Mouse (Mus musculus) hindbrain, embryonic 14.5 days (tissue): ENCODE results near the gene Abcc4. TPM values are rescaled to one million over a fixed set of nuclear protein-coding genes. Genes with fewer than 3 reads are reported as not detected.

ENCODE experiments used
- ATAC-seq: fragments of 200-750 bp; cut with Nextera tagmentation; 2 replicates; pipeline ENCODE4 v1.8.0; 2017; ENCODE audit warnings: moderate number of reproducible peaks, mild to moderate bottlenecking, moderate TSS enrichment, moderate library complexity; ENCODE audit not compliant: low FRiP score
- DNase-seq: peaks from one replicate; pipeline ENCODE4 v3.0.0-alpha.2; 2015; ENCODE audit warnings: low spot score
- H3K27ac ChIP-seq: fragments of 300-500 bp; sonication (generic); 2 replicates; pipeline ENCODE4 v1.5.1; 2014; ENCODE audit warnings: mild to moderate bottlenecking, moderate library complexity
- H3K27me3 ChIP-seq: fragments of 300-500 bp; sonication (generic); 2 replicates; pipeline ENCODE4 v1.6.1; 2014; ENCODE audit warnings: mild to moderate bottlenecking, low read length, mixed read lengths; ENCODE audit not compliant: control insufficient read depth, insufficient read depth
- H3K36me3 ChIP-seq: fragments of 300-500 bp; sonication (generic); replicated peaks from 2 replicates; pipeline ENCODE4 v1.6.1; 2014; ENCODE audit not compliant: control insufficient read depth, insufficient read depth
- H3K4me1 ChIP-seq: fragments of 300-500 bp; sonication (generic); replicated peaks from 2 replicates; pipeline ENCODE4 v1.6.1; 2014; ENCODE audit warnings: antibody characterized with exemption, low read length, mixed read lengths; ENCODE audit not compliant: control insufficient read depth, insufficient read depth
- H3K4me2 ChIP-seq: fragments of 300-500 bp; sonication (generic); replicated peaks from 2 replicates; pipeline ENCODE4 v1.6.1; 2014; ENCODE audit warnings: mild to moderate bottlenecking, moderate library complexity
- H3K4me3 ChIP-seq: fragments of 300-500 bp; sonication (generic); replicated peaks from 2 replicates; pipeline ENCODE4 v1.5.1; 2014; ENCODE audit warnings: mild to moderate bottlenecking, low read length
- H3K9ac ChIP-seq: fragments of 300-500 bp; sonication (generic); 2 replicates; pipeline ENCODE4 v1.6.1; 2014
- H3K9me3 ChIP-seq: fragments of 300-500 bp; sonication (generic); 2 replicates; pipeline ENCODE4 v1.6.1; 2016; ENCODE audit warnings: low read length; ENCODE audit not compliant: control insufficient read depth
- WGBS: fragments of 180-500 bp; shearing (Covaris S2); extraction: QIAGEN DNeasy Blood & Tissue Kit; methylation state at CpG from one replicate; pipeline ENCODE4 v1.1.7; 2014; 5-methylcytosine and 5-hydroxymethylcytosine counted together
- polyA plus RNA-seq: library from polyadenylated mRNA; unstranded; fragments of >200 nt; fragmentation: Nextera tagmentation; extraction: Ambion mirVana; gene quantifications from 2 replicates; pipeline ENCODE4 v1.2.1, GENCODE M21; 2014

The Abcc4 gene
- polyA plus RNA-seq, 1 experiment from 2014 or later = 2.6 TPM

DNA sequence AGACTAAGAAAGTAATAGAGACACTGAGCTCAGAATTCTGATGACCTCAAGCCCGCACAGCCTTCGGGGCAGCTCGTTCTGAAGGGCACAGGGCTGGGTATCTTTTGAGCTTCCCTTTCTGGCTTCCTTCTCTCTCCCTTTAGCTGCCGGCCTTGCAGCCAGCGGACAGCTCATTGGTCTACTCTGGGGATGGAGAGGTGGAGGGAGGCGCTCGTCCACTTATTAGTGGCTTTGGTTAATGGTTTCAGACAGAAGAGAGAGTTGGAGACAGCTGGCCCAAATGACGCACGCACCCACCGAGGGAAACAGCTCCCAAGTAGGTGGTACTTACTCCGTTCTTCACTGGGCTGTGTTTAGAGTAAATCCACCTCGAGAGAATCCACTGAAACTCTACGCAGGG lies 214.7 kb downstream of the Abcc4 start:
- H3K4me3 ChIP-seq = no peak overlapping the region
- H3K27me3 ChIP-seq = no peaks in the 10 kb centered on the region
- WGBS = 21% methylated on average over 13 of the region's 13 CpGs
- ATAC-seq = no peak
- no peak overlapping the region for H3K9ac ChIP-seq
- H3K36me3 ChIP-seq = no peaks in the 10 kb centered on the region
- H3K9me3 ChIP-seq = no peaks in the 10 kb centered on the region
- peak overlapping the region; percentile 33 for H3K4me2 ChIP-seq
- no peak overlapping the region for H3K27ac ChIP-seq
- no peaks in the 10 kb centered on the region; the same call in 1 of the 2 replicates for H3K4me1 ChIP-seq
- DNase-seq = no peak

DNA sequence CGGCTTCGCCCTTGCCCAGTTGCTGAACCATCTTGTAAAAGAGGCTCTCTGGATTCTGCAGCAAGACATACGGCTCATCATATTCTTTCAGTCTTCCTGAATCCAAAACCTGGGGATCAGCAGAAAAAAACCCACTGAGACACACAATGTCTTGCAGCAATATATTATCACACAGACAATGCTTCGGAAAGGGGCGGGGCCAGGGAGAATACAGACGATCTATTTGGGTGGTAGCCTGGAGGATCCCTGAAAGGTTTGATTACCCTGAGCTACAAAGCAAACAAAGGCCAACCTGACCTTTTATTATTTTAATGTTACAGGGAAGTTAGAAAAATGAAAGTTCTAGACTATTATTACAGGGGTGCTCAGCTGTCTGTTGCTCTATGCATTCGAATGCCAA lies 215.5 kb downstream of the Abcc4 start:
- Histone ChIP-seq H3K9ac (no peak overlapping the region), H3K4me3 (no peak overlapping the region), H3K9me3 (no peaks in the 10 kb centered on the region), H3K4me1 (no peaks in the 10 kb centered on the region; the same call in 1 of the 2 replicates), H3K27ac (no peak overlapping the region), H3K27me3 (no peaks in the 10 kb centered on the region), H3K36me3 (no peaks in the 10 kb centered on the region), H3K4me2 (peak overlapping the region; percentile 33; the same call in 1 of the 2 replicates)
- DNase-seq (no peak), ATAC-seq (no peak)
- WGBS = 52% methylated on average over 7 of the region's 7 CpGs

DNA sequence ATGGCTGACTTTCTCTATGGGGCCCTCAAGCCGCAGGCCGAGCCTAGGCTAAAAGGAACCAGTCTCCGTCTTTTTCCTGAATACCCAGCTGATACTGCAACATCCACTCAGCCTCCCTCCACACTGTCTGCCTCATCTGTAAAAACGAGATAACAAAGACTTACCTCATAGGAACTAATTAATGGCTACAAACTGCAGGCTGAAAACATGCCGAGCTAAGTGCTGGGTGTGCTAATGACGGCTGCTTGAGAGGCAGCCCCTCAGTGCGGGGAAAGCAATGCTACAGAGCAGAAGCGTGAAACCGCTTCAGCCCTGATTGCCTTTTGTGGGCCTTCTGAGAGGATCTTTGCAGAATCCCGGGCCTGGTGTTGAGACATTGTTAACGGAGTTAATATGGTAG lies 219.7 kb downstream of the Abcc4 start:
- ATAC-seq (no peak), DNase-seq (no peak)
- Histone ChIP-seq H3K9ac (no peak overlapping the region), H3K27me3 (no peaks in the 10 kb centered on the region), H3K9me3 (no peaks in the 10 kb centered on the region), H3K4me2 (no peak overlapping the region), H3K4me3 (no peak overlapping the region), H3K36me3 (no peaks in the 10 kb centered on the region), H3K4me1 (no peaks in the 10 kb centered on the region; the same call in 1 of the 2 replicates), H3K27ac (no peak overlapping the region)
- 73% methylated on average over 11 of the region's 11 CpGs for WGBS

DNA sequence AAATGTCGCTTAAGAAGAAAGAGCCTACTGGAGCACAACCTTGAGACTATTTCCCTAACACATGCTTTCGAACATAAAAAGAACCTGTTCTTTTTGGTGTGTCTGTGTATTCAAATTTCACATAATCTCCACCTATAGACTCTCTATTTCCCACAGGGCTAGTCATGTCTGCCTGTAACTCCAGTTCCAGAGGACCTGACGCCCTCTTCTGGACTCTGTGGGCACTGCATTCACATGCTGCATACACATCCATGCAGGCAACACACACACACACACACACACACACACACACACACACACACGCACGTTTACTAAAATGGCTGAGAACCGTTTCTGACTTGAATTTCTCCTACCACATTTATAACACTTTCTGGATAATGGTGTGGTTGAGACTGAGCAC lies 220.4 kb downstream of the Abcc4 start:
- Histone ChIP-seq H3K4me1 (no peaks in the 10 kb centered on the region), H3K4me3 (no peak overlapping the region), H3K36me3 (no peaks in the 10 kb centered on the region), H3K27ac (no peak overlapping the region), H3K9me3 (no peaks in the 10 kb centered on the region), H3K4me2 (no peak overlapping the region), H3K27me3 (no peaks in the 10 kb centered on the region), H3K9ac (no peak overlapping the region)
- ATAC-seq = no peak
- DNase-seq = no peak
- WGBS = 93% methylated on average over 6 of the region's 6 CpGs

DNA sequence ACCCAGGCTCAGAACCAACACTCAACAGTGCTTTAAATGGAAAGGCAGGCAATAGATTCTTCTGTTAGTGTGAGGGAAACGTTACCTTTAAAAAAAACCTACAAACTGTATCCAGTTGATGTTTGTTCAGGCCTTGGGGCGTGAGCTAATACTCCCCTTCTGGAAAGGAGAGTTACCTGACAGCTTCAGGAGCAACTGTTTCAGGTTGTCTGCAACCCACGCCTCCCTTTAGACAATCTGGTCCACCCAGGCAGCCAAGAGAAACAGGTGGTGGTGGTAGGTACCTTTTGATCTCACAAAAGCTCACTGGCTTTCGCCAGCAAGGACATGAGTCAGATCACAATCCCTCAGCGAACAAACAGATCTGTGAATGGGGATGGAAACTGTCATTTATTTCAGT lies 223.7 kb downstream of the Abcc4 start:
- 94% methylated on average over 5 of the region's 5 CpGs for WGBS
- Histone ChIP-seq H3K4me3 (no peak overlapping the region), H3K27ac (no peak overlapping the region), H3K4me1 (no peaks in the 10 kb centered on the region), H3K27me3 (no peaks in the 10 kb centered on the region), H3K9me3 (no peaks in the 10 kb centered on the region), H3K9ac (no peak overlapping the region), H3K4me2 (no peak overlapping the region), H3K36me3 (no peaks in the 10 kb centered on the region)
- ATAC-seq (no peak), DNase-seq (no peak)

DNA sequence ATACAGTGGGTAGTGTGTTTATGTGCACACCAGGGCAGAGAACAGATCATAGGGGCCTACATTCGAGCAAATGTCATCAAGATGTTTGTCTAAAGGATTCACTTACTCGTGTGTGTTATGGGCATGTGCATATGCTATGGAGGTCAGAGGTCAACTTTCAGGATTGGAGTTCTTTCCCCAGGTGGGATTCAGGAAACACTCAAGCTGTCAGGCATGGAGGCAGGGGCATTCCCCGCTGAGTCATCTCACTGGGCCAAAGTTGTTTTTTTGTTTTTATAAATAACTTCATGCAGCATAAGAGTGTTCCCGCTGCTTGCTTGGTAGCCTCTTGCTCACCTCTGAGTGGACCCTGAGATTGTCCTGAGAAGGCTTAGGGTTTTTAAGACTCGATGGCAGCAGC lies 224.2 kb downstream of the Abcc4 start:
- H3K4me2 ChIP-seq = no peak overlapping the region
- no peak overlapping the region for H3K4me3 ChIP-seq
- no peaks in the 10 kb centered on the region for H3K36me3 ChIP-seq
- no peaks in the 10 kb centered on the region for H3K4me1 ChIP-seq
- ATAC-seq = no peak
- no peaks in the 10 kb centered on the region for H3K27me3 ChIP-seq
- no peak overlapping the region for H3K27ac ChIP-seq
- DNase-seq = no peak
- H3K9ac ChIP-seq = no peak overlapping the region
- WGBS = 86% methylated on average over 5 of the region's 5 CpGs
- no peaks in the 10 kb centered on the region for H3K9me3 ChIP-seq

DNA sequence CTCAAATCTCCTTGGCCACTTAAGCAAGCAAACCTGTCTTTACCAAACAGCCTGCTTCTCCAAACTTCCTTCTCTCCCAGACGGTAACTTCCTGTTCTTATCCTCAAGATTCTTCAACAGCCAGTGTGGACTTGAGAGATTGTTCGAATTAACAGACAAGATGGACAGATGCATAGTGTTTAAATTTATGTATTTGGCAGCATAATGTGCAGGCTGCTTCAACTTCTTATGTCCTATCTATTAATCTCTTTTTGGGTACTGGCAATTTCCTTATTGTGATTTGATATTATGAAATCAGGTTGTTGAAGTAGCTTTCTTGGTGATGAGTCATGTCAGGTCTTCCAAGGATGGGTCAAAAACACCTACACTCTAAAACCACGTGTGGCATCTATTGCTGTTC lies 229.7 kb downstream of the Abcc4 start:
- DNase-seq (no peak), ATAC-seq (no peak)
- H3K27ac ChIP-seq = no peak overlapping the region
- 0 out of 2 replicates have a peak, but pooled peaks cover 7% of the 10 kb centered on the region for H3K4me1 ChIP-seq
- H3K9ac ChIP-seq = no peak overlapping the region
- H3K36me3 ChIP-seq = no peaks in the 10 kb centered on the region
- H3K9me3 ChIP-seq = no peaks in the 10 kb centered on the region
- no peak overlapping the region for H3K4me2 ChIP-seq
- H3K27me3 ChIP-seq = peaks cover 16% of the 10 kb centered on the region
- WGBS = 90% methylated on average over 3 of the region's 3 CpGs
- H3K4me3 ChIP-seq = no peak overlapping the region

DNA sequence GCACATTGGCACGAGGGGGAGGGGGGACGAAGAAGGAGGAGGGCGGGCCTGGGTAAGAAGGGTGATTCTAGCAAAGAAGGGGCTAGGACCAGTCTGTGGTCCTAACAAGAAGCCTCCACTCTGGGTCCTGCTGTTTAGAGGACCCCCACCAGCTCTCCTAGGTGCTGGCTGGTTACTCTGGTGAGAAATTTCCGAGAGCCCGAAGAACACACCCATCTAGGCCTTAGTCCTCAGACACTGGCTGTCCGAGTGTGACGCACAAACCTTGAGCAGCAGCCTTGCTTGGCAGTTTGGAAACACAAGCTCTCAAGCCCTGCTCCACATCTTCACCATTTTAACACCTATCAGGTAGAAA lies 230.9 kb downstream of the Abcc4 start:
- no peak overlapping the region for H3K4me2 ChIP-seq
- no peaks in the 10 kb centered on the region for H3K36me3 ChIP-seq
- WGBS = 55% methylated on average over 6 of the region's 7 CpGs
- DNase-seq (no peak), ATAC-seq (no peak)
- no peak overlapping the region for H3K4me3 ChIP-seq
- H3K4me1 ChIP-seq = 0 out of 2 replicates have a peak, but pooled peaks cover 7% of the 10 kb centered on the region
- H3K9me3 ChIP-seq = no peaks in the 10 kb centered on the region
- H3K9ac ChIP-seq = no peak overlapping the region
- H3K27ac ChIP-seq = no peak overlapping the region
- peaks cover 16% of the 10 kb centered on the region for H3K27me3 ChIP-seq

DNA sequence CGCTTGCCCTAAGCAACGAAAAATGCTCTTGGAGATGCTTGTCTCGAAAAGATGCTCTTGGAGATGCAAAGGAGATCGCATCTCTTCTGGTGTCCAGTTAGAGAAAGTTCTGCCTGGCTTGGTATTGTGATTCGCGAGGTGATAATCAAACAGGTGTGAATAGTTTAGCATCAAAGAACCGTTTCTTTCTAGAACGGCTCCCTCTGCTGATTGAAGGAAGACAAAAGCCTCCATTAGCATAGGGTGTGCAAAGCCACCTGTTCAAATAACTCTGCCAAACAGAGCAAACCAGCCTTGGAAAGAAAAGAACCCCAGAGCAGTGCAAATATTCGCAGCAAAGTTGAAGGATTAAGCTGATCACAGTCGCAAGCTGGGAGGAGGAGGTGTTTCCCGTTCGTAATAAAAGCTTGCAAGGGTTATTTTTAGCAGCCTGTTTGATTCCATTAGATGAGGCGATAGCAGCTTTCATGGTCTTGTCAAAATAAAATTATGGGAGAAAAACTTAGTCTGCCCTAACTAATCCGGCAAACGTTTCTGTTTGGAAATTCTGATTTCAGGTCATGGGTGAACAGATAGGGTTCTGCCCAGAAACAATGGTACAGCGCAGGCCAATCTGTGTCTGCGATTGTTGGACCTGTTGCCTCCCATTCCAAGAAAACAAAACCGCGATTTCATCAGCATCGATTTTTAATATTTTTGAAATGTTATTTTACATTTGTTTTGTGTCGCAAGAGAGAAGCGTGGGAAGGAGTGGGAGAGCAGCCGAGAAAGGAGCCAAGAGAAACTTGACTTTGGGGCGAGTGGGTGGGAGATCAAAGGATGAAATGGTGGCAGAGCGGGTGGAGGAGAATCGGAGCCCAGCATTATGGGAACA lies 231.6 kb downstream of the Abcc4 start:
- Histone ChIP-seq H3K9ac (peak overlapping the region; percentile 54; the same call in 1 of the 2 replicates), H3K27me3 (peaks cover 16% of the 10 kb centered on the region), H3K27ac (no peak overlapping the region), H3K9me3 (no peaks in the 10 kb centered on the region), H3K4me1 (0 out of 2 replicates have a peak, but pooled peaks cover 7% of the 10 kb centered on the region), H3K36me3 (no peaks in the 10 kb centered on the region), H3K4me3 (peak overlapping the region; percentile 42), H3K4me2 (peak overlapping the region; percentile 89)
- 16% methylated on average over 26 of the region's 26 CpGs for WGBS
- peak; percentile 61 for DNase-seq
- ATAC-seq = peak; percentile 51; the same call in 1 of the 2 replicates
